Mouse (Mus musculus) kidney, postnatal 0 days (tissue): ENCODE results near the gene Scamp5. TPM values are rescaled to one million over a fixed set of nuclear protein-coding genes. Genes with fewer than 3 reads are reported as not detected.
A peak's percentile ranks its signal among the peaks of the same experiment; 100 is the strongest.

Source experiments
- ATAC-seq: fragments of 200-750 bp; cut with Nextera tagmentation; replicated peaks from 2 replicates; pipeline ENCODE4 v1.8.0; 2017; ENCODE audit warnings: low read depth, moderate number of reproducible peaks, moderate TSS enrichment, moderate library complexity; ENCODE audit not compliant: low FRiP score
- DNase-seq: peaks from one replicate; pipeline ENCODE4 v3.0.0-alpha.2; 2016; ENCODE audit warnings: low spot score
- H3K27ac ChIP-seq: fragments of 300-500 bp; sonication (generic); 2 replicates; pipeline ENCODE4 v1.5.1; 2014; ENCODE audit warnings: mild to moderate bottlenecking
- H3K27me3 ChIP-seq: fragments of 300-500 bp; sonication (generic); 2 replicates; pipeline ENCODE4 v1.6.1; 2014; ENCODE audit warnings: low read length, mixed read lengths; ENCODE audit not compliant: insufficient read depth
- H3K36me3 ChIP-seq: fragments of 300-500 bp; sonication (generic); 2 replicates; pipeline ENCODE4 v1.6.1; 2014; ENCODE audit warnings: low read length, mixed read lengths; ENCODE audit not compliant: insufficient read depth
- H3K4me1 ChIP-seq: fragments of 300-500 bp; sonication (generic); replicated peaks from 2 replicates; pipeline ENCODE4 v1.6.1; 2014; ENCODE audit warnings: antibody characterized with exemption, low read length, mixed read lengths; ENCODE audit not compliant: insufficient read depth
- H3K4me2 ChIP-seq: fragments of 300-500 bp; sonication (generic); 2 replicates; pipeline ENCODE4 v1.6.1; 2014; ENCODE audit warnings: mild to moderate bottlenecking, low read length, moderate library complexity, mixed read lengths
- H3K4me3 ChIP-seq: fragments of 300-500 bp; sonication (generic); replicated peaks from 2 replicates; pipeline ENCODE4 v1.5.1; 2014; ENCODE audit warnings: low read depth, low read length
- H3K9ac ChIP-seq: fragments of 300-500 bp; sonication (generic); 2 replicates; pipeline ENCODE4 v1.6.1; 2014; ENCODE audit warnings: low read depth, low read length
- H3K9me3 ChIP-seq: fragments of 300-500 bp; sonication (generic); replicated peaks from 2 replicates; pipeline ENCODE4 v1.6.1; 2016; ENCODE audit warnings: low read length, inconsistent platforms, mixed read lengths
- CTCF ChIP-seq: IDR thresholded peaks from 2 replicates; pipeline ENCODE4 v1.5.1; 2016; ENCODE audit warnings: antibody characterized with exemption, low read depth, mild to moderate bottlenecking, moderate library complexity
- WGBS: fragments of 180-500 bp; shearing (Covaris S2); extraction: QIAGEN DNeasy Blood & Tissue Kit; methylation state at CpG from one replicate; pipeline ENCODE4 v1.1.7; 2014; 5-methylcytosine and 5-hydroxymethylcytosine counted together
- polyA plus RNA-seq: library from polyadenylated mRNA; unstranded; fragments of >200 nt; fragmentation: Nextera tagmentation; extraction: Ambion mirVana; gene quantifications from 2 replicates; pipeline ENCODE4 v1.2.1, GENCODE M21; 2015

The Scamp5 gene
- polyA plus RNA-seq, 1 experiment from 2014 or later = 18.3 TPM

DNA sequence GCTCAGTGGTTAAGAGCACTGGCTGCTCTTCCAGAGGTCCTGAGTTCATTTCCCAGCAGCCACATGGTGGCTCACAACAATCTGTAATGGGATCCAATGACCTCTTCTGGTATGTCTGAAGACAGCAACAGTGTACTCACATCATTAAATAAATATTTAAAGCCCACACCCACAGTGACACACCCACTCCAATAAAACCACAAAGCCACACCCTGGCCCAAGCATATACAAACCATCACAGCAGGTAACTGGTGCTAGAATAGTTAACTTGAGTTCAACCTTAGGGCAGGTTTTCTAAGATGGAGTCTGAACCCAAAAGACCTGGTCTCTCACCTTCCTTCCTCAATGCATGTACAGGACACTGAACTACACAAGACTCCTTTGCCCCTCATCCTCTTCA is 27.1 kb upstream of the Scamp5 start:
- no peak for TF ChIP-seq CTCF
- DNase-seq = no peak
- no peak overlapping the region for H3K27ac ChIP-seq

DNA sequence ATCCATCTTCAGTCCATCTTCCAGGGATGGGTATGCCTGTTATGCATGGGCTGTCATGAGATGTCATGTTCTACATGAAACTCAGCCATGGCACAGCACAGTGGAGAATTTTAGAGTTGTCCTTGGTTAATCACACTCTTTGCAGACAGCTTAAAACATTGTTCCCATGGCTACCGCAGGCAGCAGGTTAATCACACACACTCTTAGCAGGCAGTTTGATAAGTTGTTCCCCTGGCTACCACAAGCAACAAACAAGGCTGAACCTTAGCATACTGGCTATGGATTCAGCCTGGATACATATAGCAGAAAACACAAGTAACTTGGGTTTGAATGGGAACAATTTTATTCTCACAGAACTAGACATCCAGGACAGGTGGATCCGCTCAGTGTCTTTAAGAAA is 25.7 kb upstream of the Scamp5 start:
- no peak overlapping the region for H3K4me3 ChIP-seq
- DNase-seq (no peak), ATAC-seq (no peak)
- 92% methylated on average over 2 of the region's 2 CpGs for WGBS
- H3K36me3 ChIP-seq = no peaks in the 10 kb centered on the region
- no peaks in the 10 kb centered on the region for H3K9me3 ChIP-seq
- H3K4me1 ChIP-seq = no peaks in the 10 kb centered on the region
- H3K27ac ChIP-seq = no peak overlapping the region
- TF ChIP-seq CTCF = no peak
- no peak overlapping the region for H3K4me2 ChIP-seq
- H3K9ac ChIP-seq = no peak overlapping the region
- no peaks in the 10 kb centered on the region for H3K27me3 ChIP-seq

More for the DNA sequence above, 27.1 kb upstream of the Scamp5 start:
- H3K4me1 ChIP-seq = no peaks in the 10 kb centered on the region
- H3K27me3 ChIP-seq = no peaks in the 10 kb centered on the region
- H3K4me3 ChIP-seq = no peak overlapping the region
- no peaks in the 10 kb centered on the region for H3K9me3 ChIP-seq
- H3K9ac ChIP-seq = no peak overlapping the region
- H3K36me3 ChIP-seq = no peaks in the 10 kb centered on the region
- H3K4me2 ChIP-seq = no peak overlapping the region
- no peak for ATAC-seq

DNA sequence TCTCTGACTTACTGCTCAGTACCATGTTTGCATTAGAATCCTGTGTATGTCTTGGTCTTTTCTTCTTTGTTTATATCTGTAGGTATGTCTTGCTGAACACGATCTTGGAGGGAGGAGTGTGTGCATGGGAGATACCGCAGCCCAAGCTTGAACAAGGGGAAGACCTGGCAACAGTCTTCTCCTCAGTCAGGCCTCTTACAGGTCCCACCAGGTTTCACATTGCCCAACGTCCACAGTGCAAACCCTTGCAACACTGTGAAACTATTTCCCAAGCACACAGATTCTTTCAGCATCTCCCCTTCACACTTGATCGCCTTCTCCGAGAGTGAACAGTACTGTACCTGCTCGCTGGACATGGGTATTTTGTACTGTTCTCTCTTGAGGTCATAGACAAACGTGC is 19.9 kb upstream of the Scamp5 start:
- no peak overlapping the region for H3K27ac ChIP-seq
- no peak overlapping the region for H3K9ac ChIP-seq
- no peaks in the 10 kb centered on the region for H3K36me3 ChIP-seq
- no peak overlapping the region for H3K4me2 ChIP-seq
- no peak for TF ChIP-seq CTCF
- no peaks in the 10 kb centered on the region for H3K27me3 ChIP-seq
- H3K4me1 ChIP-seq = no peaks in the 10 kb centered on the region
- no peaks in the 10 kb centered on the region for H3K9me3 ChIP-seq
- H3K4me3 ChIP-seq = no peak overlapping the region
- ATAC-seq (no peak), DNase-seq (no peak)
- WGBS = 61% methylated on average over 7 of the region's 7 CpGs

GRCm38 (mm10) chr9:57485774-57486173 is 17.9 kb upstream of the Scamp5 start:
- Histone ChIP-seq H3K9ac (no peak overlapping the region), H3K4me1 (no peaks in the 10 kb centered on the region), H3K4me3 (no peak overlapping the region), H3K9me3 (no peaks in the 10 kb centered on the region), H3K27me3 (no peaks in the 10 kb centered on the region), H3K4me2 (no peak overlapping the region), H3K27ac (no peak overlapping the region), H3K36me3 (no peaks in the 10 kb centered on the region)
- ATAC-seq = no peak; the same call in 1 of the 2 replicates
- peak; percentile 91 for DNase-seq
- peak; percentile 97 for TF ChIP-seq CTCF
- 12% methylated on average over 7 of the region's 7 CpGs for WGBS

GRCm38 (mm10) chr9:57468914-57469313 is 1.1 kb upstream of the Scamp5 start:
- WGBS = 81% methylated on average over 4 of the region's 4 CpGs
- Histone ChIP-seq H3K4me2 (no peak overlapping the region), H3K4me1 (no peaks in the 10 kb centered on the region), H3K27me3 (no peaks in the 10 kb centered on the region), H3K9me3 (no peaks in the 10 kb centered on the region), H3K9ac (no peak overlapping the region), H3K27ac (no peak overlapping the region), H3K4me3 (no peak overlapping the region), H3K36me3 (no peaks in the 10 kb centered on the region)
- ATAC-seq = no peak
- DNase-seq = no peak
- TF ChIP-seq CTCF = no peak

DNA sequence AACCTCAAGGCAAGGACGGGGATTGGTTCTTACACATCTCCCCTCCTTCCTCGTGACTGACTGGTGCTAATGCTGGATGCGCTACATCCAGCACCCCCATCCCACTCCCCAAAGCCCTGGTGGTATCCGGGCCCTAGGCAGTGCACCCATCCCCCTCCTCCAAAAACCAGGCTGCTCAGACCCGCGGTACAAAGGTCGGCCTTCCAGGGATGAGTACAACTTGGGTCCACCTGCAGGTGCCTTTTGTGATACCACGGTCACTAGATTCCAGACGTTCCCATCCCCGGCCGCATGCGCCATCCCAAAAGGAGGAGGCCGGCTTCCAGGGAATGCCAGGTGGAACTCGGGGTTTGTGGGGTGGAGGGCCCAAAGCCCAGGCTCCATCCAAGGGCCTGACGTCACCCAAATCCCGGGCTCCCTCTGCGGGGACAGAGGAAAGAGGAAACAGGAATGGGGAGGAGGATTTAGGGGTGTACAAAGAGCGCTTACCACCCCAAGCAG is 539 bp downstream of the Scamp5 start:
- DNase-seq = peak; percentile 25
- Histone ChIP-seq H3K9ac (peak overlapping the region; percentile 65), H3K4me2 (peak overlapping the region; percentile 87), H3K9me3 (no peaks in the 10 kb centered on the region), H3K4me1 (no peaks in the 10 kb centered on the region), H3K27me3 (no peaks in the 10 kb centered on the region), H3K27ac (peak overlapping the region; percentile 31; the same call in 1 of the 2 replicates), H3K36me3 (no peaks in the 10 kb centered on the region), H3K4me3 (peak overlapping the region; percentile 68)
- 1% methylated on average over 18 of the region's 18 CpGs for WGBS
- peak; percentile 68 for ATAC-seq
- TF ChIP-seq CTCF = no peak

DNA sequence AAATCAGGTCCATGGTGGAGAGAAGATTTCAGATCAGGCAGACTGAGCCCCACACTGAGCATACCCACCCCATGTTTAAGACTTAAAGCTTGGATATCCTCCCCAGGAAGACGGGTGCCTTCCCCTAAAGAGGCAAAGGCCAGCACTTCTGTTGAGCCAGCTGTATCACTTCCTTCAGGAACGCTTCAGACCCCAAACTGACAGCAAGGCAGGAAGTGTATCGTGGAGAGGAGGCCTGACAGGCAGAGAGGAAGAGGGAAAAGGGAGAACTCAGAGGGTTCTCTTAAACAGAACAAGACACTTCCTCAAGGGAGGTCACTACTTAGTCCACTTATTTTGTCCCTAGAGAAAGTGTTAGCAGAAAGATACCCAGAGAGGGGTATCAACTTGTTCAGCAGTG is 1.8 kb downstream of the Scamp5 start:
- Histone ChIP-seq H3K4me2 (no peak overlapping the region; the same call in 1 of the 2 replicates), H3K36me3 (no peaks in the 10 kb centered on the region), H3K4me3 (no peak overlapping the region), H3K27ac (no peak overlapping the region), H3K27me3 (no peaks in the 10 kb centered on the region), H3K4me1 (no peaks in the 10 kb centered on the region), H3K9ac (no peak overlapping the region), H3K9me3 (no peaks in the 10 kb centered on the region)
- 43% methylated on average over 3 of the region's 3 CpGs for WGBS
- DNase-seq (peak; percentile 10), ATAC-seq (no peak)
- no peak for TF ChIP-seq CTCF
